Mouse (Mus musculus) layer of hippocampus, postnatal 36 days (tissue): ENCODE measurements at regions not wholly inside any gene's neighbourhood (a gene's known extent, or its start where the extent isn't known, plus 50 kb on each side); places are given as distances from the start of the nearest gene placed in this dataset.

Source experiments
- DNase-seq, 2 experiments: peaks; one replicate each; pipeline ENCODE4 v3.0.0; 2022

DNA sequence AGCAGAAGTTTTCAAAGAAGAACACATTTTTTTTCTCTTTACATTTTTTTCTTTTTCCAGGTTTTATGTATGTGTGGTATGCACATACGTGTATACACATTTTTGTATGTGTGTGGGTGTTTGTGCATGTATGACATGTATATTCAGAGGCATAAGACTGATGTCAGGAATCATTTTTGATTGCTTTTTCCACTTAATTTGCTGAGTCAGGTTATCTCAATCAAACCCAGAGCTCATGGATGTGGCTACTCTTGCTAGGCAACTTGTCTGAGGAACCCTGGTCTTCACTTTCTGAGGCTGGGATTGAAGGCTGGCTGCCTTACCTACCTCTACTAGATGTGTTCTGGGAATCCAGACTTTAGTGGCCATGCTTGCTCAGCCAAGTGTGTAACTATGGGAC, 174.2 kb upstream of the Stt3b start:
- no peak for DNase-seq

DNA sequence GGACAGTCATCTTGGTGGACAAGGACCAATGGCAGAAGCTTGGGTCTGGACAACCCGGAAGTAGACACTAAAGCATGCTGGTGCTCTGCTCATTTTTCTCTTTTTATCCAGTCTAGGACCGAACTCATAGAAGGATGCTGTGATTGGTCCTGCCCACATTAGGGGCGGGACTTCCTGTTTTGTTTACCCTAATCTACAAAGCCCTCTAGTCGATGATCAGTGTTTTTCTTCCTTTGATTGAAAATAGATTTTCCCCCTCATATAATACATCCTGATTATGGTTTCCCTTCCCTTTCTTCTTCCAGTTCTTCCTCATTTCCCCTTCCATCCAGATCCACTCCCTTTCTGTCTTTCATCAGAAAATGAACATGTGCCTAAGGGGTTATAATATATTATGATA, 175.0 kb upstream of the Stt3b start:
- no peak for DNase-seq

DNA sequence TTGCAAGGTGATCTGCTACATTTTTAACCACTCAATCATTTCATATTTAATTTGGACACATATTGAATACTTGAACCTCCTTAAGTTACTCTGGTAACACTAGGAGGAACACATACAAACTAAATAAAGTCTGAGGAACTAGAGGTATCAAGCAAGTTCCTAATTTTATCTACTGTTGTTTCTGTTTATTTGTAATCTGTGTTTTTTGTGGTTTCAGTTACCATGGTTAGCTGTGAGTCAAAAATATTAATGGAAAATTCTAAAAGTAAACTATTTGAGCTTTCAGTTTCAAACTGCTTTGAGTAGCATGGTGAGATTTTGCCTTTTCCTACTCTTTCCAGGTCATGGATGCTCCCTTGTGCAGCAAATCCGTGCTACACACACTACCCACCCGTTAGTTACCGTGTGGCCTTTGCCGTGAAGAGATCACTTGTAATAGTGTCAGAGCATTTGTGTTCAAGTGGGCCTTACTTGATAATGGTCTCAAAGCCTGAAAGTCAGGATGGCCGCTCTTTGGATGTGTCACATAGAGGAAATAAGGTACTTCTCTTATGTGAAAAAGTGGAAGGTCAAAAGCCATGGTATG, 177.0 kb upstream of the Stt3b start:
- DNase-seq: no peak

DNA sequence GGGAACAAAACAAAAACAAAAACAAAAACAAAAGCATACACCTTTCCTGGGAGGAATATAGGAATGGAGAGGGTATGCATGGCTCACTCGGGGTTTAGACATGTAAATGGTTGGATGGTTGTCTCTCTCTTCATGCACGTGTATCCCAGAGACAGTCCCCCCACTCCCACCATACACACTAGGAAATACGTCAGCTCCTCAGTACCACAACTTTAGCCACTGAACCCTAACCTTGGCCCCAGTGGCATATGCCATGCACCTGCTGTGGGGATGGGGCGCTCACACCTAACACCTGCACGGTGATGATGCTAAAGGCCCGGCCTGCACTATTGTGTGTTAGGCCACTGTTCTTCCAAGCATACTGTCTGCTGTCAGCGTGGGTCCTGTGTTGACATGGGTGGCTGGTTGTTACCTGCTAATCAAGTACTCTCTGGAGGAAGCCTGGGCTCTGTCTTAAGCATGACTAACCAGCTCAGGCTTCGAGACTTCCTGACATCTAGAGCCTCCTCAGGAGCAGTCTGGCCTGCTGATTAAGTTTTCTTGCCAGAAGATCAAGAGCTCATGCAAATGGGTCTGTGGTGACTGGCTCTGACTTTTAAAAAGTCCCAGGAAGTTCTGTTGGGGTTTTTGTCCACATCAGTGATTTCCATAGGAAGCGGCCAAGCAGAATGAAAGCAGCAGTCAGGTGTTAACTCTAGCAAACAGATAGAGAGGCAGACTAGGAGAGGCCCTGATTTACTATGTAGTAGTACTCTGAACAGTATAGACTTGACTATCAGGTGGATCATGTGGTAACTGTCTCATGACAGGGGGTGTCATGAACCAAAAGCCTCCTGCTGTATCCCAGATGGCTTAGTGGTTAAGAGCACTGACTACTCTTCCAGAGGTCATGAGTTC, 178.9 kb upstream of the Stt3b start:
- DNase-seq: no peak

DNA sequence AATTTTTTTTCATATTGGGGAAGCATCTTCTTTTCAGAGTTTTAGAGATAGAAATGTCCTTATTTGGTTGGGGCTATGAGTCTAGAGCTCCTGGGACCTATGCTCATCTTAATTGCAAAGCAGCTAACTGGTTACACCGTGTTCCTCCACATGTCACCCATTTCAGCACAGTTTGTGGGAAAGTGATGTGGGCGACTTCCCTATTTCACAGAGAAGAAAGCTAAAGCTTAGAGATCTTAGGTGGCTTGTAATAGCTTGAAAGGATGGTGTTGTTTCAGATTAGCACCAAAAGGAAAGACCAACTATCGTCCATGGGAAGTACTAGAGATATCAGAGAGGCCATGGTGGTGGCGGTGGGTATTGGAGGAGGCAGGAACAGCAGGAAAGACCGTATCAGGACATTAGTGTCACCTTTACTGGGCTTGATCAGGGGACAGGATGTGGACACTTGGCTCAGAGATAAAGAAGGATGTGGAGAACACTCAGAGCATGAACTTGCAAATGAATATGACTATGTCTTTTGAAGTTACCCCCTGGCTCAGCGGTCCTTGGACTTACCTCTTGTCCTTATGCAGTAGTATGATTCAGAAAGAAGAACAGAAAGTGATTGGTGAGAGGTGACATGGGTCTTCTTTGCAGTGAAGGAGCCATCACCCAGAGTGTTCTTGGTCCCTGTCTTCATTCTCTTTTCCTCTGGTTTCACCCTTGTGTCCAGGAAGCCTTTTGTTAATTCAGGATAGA, 182.4 kb upstream of the Stt3b start:
- no peak for DNase-seq

- peak in 1 of 2 experiments; percentile 18 for DNase-seq
Measured at GRCm38 (mm10) chr9:115493765-115494164, 183.5 kb upstream of the Stt3b start.

GRCm38 (mm10) chr9:115499536-115499935, 189.3 kb upstream of the Stt3b start:
- no peak for DNase-seq

DNA sequence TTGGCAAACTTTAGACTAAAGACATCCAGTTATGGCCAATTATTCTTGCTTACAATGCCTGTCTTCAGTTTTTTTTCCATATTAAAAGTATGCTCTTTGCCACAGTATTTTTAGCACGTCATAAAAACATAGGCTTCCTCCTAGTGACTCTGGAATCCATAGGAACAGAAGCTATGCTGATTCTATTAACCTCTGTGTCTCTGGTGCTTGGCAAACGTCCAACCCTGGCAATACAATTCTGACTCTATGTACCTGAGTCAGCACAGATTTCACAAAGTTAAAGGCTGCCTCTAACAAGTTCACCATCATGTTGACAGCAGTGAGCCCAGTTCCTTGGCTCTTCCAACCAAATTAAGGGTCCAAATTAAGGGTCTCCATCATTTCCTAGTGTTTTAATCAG, 194.6 kb upstream of the Stt3b start:
- no peak for DNase-seq

DNA sequence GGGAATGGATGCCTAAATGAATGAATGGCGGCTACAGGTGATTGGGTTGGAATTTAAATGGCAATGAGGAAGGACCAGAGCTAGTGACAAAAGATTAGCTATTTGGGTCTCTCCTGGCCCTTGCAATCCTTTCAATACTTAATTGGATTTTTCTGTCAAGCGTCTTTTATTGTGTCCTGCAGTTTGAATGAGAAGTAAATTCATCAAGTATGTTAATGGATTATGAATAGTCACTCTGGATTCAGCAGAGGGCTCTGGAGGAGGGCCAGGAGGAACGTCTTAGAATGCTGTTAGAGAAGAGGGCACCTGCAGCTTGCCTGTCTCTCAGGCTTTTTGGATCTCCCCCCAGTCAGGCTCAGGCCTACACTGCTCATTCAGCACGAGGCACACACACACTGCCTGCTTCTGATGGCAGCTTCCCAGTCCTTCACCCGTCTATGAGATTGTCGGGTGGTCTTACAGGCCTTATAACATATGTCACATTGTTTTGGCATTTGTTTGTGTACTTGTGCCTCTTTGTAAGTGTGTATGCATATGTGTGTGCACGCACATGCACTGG, 197.0 kb upstream of the Stt3b start:
- DNase-seq: no peak

- no peak for DNase-seq
Measured at GRCm38 (mm10) chr9:115512835-115513629, 202.8 kb upstream of the Stt3b start.

- DNase-seq: no peak
Measured at GRCm38 (mm10) chr9:115517903-115518302, 207.7 kb upstream of the Stt3b start.

- DNase-seq: no peak
Measured at GRCm38 (mm10) chr9:115524161-115524560, 213.9 kb upstream of the Stt3b start.

- DNase-seq: no peak
Measured at GRCm38 (mm10) chr9:115524591-115524990, 214.4 kb upstream of the Stt3b start.

- DNase-seq: no peak
Measured at GRCm38 (mm10) chr9:115526322-115526721, 216.1 kb upstream of the Stt3b start.

DNA sequence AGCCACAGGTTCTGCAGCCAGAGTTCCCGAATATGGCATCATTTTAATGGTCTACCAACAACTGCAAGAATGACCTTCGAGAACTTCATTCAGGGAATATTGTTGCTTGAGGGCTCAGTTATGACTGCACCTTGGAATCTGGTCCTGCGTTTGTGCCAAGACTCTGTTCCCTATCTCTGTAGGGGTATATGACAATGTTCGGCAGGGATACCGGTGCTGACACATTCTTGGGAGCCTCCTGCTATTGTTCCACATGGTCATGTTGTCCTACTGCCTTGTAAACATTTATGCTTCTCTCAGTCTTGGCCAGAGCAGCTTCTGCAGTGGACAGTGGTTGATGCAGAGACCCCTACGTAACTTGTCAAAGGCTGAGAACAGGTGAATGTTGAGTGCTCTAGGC, 216.8 kb upstream of the Stt3b start:
- DNase-seq: no peak

DNA sequence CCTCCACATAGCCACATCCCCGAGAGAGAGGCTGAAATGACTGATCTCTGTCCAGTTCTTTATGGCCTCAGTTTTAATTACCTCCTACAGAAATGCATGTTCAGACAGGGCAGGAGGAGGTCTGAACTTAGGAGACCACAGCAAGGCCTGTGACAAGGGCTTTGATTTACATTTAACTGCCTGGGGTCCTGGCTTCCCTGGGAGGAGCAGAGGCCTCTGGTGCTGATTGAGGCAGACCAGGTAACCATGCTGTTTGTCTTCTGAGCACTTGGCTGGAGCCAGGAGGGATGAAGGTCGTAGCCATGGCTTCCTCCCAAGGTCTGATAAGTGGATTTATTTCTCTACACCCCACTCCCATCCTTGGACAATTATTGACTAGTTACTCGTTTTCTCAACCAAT, 224.0 kb upstream of the Stt3b start:
- no peak for DNase-seq

DNA sequence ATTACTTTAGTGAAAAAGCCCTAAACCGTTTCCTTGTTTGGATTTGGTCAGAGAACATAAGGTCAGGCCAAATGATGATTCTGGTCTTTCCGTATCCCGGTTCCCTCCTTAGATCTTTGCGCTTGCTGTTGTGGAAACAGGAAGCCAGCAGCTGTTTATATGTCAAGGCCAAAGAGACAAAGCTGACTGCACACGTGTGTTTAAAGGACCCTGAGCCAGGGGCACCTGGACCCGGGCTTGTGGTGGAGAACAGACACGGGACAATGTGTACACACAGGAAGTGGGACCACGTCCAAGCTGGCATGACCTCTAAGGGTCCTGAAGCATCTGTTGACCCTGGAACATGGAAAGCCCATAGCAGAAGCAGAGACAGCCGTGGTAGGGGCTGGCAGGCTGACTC, 233.4 kb upstream of the Stt3b start:
- DNase-seq: no peak

- no peak for DNase-seq
Measured at GRCm38 (mm10) chr9:115545178-115545577, 235.0 kb upstream of the Stt3b start.

DNA sequence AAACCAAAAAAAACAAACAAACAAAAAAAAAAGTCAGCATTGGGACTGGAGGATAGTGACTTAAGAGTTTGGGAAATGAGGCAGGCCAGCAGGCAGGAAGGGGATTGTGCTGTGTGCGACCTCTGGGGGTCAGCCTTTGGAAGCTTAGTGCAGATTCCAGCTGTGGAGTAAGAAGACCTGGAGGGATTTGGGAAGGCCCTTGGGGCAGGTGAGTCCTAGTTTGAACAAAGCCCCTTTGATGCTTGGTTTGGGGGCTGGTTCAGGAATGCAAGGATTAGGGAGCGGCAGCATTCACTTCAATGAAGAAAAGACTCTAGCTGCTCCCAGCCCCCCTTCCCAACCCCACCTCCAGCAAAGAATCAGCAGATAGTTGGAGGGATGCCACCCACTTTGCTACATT, 235.6 kb upstream of the Stt3b start:
- no peak for DNase-seq

DNA sequence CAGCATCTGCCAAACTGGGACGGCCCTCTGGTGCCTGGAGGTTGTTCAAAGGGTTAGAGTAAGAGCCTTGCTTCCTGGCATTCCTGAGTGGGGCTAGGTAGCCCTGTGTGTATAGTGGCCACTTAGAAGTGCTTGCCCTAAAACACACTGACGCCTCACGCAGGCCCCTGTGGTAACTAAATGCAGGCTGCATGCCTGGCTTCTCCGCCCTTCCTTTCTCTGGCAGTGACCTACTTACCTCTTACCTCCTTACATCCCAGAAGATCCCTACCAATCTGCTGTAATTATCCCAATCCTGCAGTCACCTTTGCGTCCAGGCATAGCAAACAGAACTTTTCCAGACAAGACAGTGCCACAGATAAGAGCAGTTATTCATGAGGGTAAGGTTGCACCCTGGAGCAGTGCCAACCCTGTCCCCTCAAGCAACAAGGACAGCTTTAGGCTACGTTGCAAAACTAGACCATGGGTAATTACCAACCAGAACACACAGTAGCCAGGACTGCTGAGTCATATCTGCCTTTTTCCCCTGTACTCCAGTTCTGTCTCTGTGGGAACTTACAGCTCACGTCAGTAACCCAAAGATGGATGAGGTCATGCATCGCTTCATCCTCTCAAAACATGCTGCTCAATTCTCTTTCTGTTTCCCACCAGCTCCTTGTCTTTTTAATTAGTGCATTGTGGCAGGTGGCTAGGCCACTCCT, 237.6 kb upstream of the Stt3b start:
- DNase-seq: no peak

DNA sequence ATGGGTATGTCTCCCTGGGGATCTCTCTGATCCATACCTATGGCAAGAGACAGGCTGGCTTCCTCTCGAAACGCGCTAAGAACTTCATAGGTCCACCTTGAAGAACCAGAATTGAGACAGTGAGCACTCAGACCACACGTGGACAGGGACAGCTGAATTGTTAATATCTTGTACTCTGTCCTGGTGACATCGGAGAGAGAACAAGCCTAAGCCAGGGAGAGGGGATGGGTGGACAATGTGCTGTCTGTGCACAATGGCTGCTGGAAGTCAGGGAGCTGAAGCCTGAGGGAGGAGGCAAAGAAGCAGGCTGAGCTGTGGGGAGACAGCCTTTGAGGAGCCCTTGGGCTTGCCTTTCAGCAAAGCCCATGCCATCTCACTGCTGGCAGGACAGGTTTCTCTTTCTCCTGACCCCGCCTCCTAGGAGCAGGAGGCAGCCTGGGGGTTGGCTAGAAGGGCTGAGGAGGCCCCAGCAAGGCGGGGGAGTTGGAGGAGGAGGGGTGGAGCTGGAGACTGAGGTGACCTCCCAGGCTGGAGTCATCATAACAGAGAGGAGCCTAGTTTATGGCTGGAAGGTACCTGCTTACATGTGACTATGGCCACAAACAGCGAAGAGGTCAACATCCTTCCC, 238.6 kb upstream of the Stt3b start:
- DNase-seq: no peak
